Mouse (Mus musculus) hindbrain, embryonic 11.5 days (tissue): Measurements from ENCODE around the gene Pogk. TPM values are rescaled to one million over a fixed set of nuclear protein-coding genes. Genes with fewer than 3 reads are reported as not detected.

Experiments
- ATAC-seq: fragments of 200-750 bp; cut with Nextera tagmentation; 2 replicates; pipeline ENCODE4 v1.8.0; 2017; ENCODE audit warnings: mild to moderate bottlenecking, moderate TSS enrichment, moderate library complexity; ENCODE audit not compliant: low FRiP score
- DNase-seq: peaks from one replicate; pipeline ENCODE4 v3.0.0-alpha.2; 2015; ENCODE audit warnings: low spot score
- H3K27ac ChIP-seq: fragments of 300-500 bp; sonication (generic); 2 replicates; pipeline ENCODE4 v1.5.1; 2014; ENCODE audit warnings: mild to moderate bottlenecking, low read depth, low read length
- H3K27me3 ChIP-seq: fragments of 300-500 bp; sonication (generic); 2 replicates; pipeline ENCODE4 v1.6.1; 2014; ENCODE audit warnings: mild to moderate bottlenecking, low read length, moderate library complexity, mixed read lengths; ENCODE audit not compliant: control insufficient read depth, insufficient read depth
- H3K36me3 ChIP-seq: fragments of 300-500 bp; sonication (generic); 2 replicates; pipeline ENCODE4 v1.6.1; 2014; ENCODE audit warnings: mild to moderate bottlenecking, low read length, moderate library complexity, mixed read lengths; ENCODE audit not compliant: control insufficient read depth, insufficient read depth
- H3K4me1 ChIP-seq: fragments of 300-500 bp; sonication (generic); replicated peaks from 2 replicates; pipeline ENCODE4 v1.6.1; 2014; ENCODE audit warnings: low read length, mixed read lengths; ENCODE audit not compliant: control insufficient read depth, insufficient read depth
- H3K4me2 ChIP-seq: fragments of 300-500 bp; sonication (generic); replicated peaks from 2 replicates; pipeline ENCODE4 v1.6.1; 2014; ENCODE audit warnings: mild to moderate bottlenecking, low read depth, low read length
- H3K4me3 ChIP-seq: fragments of 300-500 bp; sonication (generic); 2 replicates; pipeline ENCODE4 v1.5.1; 2014; ENCODE audit warnings: low read depth, low read length
- H3K9ac ChIP-seq: fragments of 300-500 bp; sonication (generic); 2 replicates; pipeline ENCODE4 v1.6.1; 2014; ENCODE audit warnings: low read depth, low read length
- H3K9me3 ChIP-seq: fragments of 300-500 bp; sonication (generic); 2 replicates; pipeline ENCODE4 v1.6.1; 2016; ENCODE audit warnings: low read length; ENCODE audit not compliant: control insufficient read depth
- WGBS: fragments of 180-500 bp; shearing (Covaris S2); extraction: QIAGEN DNeasy Blood & Tissue Kit; methylation state at CpG from one replicate; pipeline ENCODE4 v1.1.7; 2014; 5-methylcytosine and 5-hydroxymethylcytosine counted together
- polyA plus RNA-seq: library from polyadenylated mRNA; unstranded; fragments of >200 nt; fragmentation: Nextera tagmentation; extraction: Ambion mirVana; gene quantifications from 2 replicates; pipeline ENCODE4 v1.2.1, GENCODE M21; 2014

Gene Pogk
- polyA plus RNA-seq, 1 experiment from 2014 or later: 33.3 TPM

DNA sequence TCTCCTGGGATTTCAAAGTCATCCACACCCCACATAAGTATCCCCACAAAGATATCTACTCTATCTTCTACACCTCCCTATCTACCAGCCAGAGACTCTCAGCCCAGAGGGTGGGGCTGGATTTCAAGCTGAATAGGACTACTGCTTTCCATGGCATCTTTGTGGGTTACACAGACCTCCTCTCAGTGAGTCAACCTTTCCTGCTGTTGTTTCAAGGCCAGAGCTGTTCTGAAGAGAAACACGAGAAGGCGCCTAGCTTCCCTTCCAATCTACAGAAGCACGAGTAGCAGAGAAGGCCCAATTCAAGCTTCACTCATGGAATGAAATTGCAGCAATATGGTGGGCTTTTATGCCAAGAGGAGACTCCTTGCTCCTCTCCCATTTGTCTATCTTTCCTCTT, 5.8 kb downstream of the Pogk start:
- H3K4me1 ChIP-seq: peaks cover 3% of the 10 kb centered on the region; the same call in 1 of the 2 replicates
- ATAC-seq: no peak
- H3K27me3 ChIP-seq: no peaks in the 10 kb centered on the region
- no peaks in the 10 kb centered on the region for H3K9me3 ChIP-seq
- no peak overlapping the region for H3K27ac ChIP-seq
- 0 out of 2 replicates have a peak, but pooled peaks cover 12% of the 10 kb centered on the region for H3K36me3 ChIP-seq
- H3K9ac ChIP-seq: no peak overlapping the region
- no peak overlapping the region for H3K4me3 ChIP-seq
- H3K4me2 ChIP-seq: no peak overlapping the region
- no peak for DNase-seq
- WGBS: 96% methylated on average over 3 of the region's 3 CpGs

- Histone ChIP-seq H3K27ac (no peak overlapping the region), H3K9ac (no peak overlapping the region), H3K9me3 (no peaks in the 10 kb centered on the region), H3K4me3 (no peak overlapping the region), H3K27me3 (no peaks in the 10 kb centered on the region), H3K4me2 (no peak overlapping the region), H3K4me1 (no peaks in the 10 kb centered on the region), H3K36me3 (0 out of 2 replicates have a peak, but pooled peaks cover 18% of the 10 kb centered on the region)
- DNase-seq (no peak), ATAC-seq (no peak)
- WGBS: 92% methylated on average over 4 of the region's 4 CpGs
Observed at GRCm38 (mm10) chr1:166402003-166402402, 7.7 kb downstream of the Pogk start.

- Histone ChIP-seq H3K4me3 (no peak overlapping the region), H3K9me3 (no peaks in the 10 kb centered on the region), H3K4me1 (no peaks in the 10 kb centered on the region), H3K27ac (no peak overlapping the region), H3K4me2 (no peak overlapping the region), H3K36me3 (0 out of 2 replicates have a peak, but pooled peaks cover 18% of the 10 kb centered on the region), H3K9ac (no peak overlapping the region), H3K27me3 (no peaks in the 10 kb centered on the region)
- ATAC-seq: no peak
- no peak for DNase-seq
Observed at GRCm38 (mm10) chr1:166401455-166401854, 8.2 kb downstream of the Pogk start.

GRCm38 (mm10) chr1:166396381-166396780, 13.3 kb downstream of the Pogk start:
- no peaks in the 10 kb centered on the region for H3K4me1 ChIP-seq
- H3K27ac ChIP-seq: no peak overlapping the region
- H3K4me3 ChIP-seq: no peak overlapping the region
- no peak overlapping the region for H3K4me2 ChIP-seq
- no peak for ATAC-seq
- 88% methylated on average over 6 of the region's 6 CpGs for WGBS
- no peak overlapping the region for H3K9ac ChIP-seq
- H3K27me3 ChIP-seq: no peaks in the 10 kb centered on the region
- H3K9me3 ChIP-seq: no peaks in the 10 kb centered on the region
- no peak for DNase-seq
- peaks cover 20% of the 10 kb centered on the region; the same call in 1 of the 2 replicates for H3K36me3 ChIP-seq

DNA sequence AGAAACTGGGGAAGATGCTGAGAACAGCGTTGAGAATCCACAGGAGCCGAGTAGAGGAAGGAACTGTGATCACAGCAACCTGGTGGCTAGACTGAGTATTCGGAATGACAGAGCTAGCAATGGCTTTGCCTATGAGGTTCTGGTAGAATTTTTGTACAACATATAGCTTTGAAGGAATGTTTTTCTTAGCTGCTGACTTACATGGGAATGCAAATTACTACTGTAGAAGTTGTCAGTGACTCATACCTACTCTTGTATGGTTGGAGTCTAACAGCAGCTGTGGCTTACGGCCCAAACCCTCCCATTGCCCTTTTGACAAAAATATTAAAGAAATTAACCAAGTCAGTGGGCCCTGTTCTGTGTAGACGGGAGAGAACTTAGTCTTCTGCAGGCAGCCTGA, 14.0 kb downstream of the Pogk start:
- Histone ChIP-seq H3K4me3 (no peak overlapping the region), H3K27me3 (no peaks in the 10 kb centered on the region), H3K4me1 (no peaks in the 10 kb centered on the region), H3K9ac (no peak overlapping the region), H3K36me3 (peaks cover 24% of the 10 kb centered on the region), H3K27ac (no peak overlapping the region), H3K9me3 (no peaks in the 10 kb centered on the region), H3K4me2 (no peak overlapping the region)
- ATAC-seq (no peak), DNase-seq (no peak)
- WGBS: 90% methylated on average over 5 of the region's 5 CpGs

DNA sequence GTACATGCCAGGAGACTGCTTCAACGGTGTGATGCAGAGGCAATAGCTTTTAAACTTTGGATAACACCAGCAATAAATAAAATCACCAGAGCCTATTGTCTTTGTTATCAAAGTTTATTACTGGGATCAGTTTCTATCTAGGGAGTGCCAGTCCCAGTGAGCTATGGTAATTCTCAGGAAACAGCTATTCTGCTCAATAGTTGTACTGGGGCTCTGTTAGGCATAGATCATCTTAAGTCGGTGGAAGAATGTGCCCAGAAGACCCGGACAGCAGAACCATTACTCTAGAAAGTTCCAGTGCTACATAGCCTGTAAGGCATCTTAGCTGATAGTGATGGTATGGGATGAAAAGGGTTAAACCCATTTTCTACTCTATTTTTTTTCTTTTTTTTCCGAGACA, 14.9 kb downstream of the Pogk start:
- H3K27ac ChIP-seq: no peak overlapping the region
- ATAC-seq (no peak), DNase-seq (no peak)
- peaks cover 23% of the 10 kb centered on the region for H3K36me3 ChIP-seq
- H3K9ac ChIP-seq: no peak overlapping the region
- no peaks in the 10 kb centered on the region for H3K4me1 ChIP-seq
- WGBS: 83% methylated on average over 4 of the region's 4 CpGs
- H3K4me3 ChIP-seq: no peak overlapping the region
- H3K27me3 ChIP-seq: no peaks in the 10 kb centered on the region
- H3K9me3 ChIP-seq: no peaks in the 10 kb centered on the region
- H3K4me2 ChIP-seq: no peak overlapping the region

GRCm38 (mm10) chr1:166391671-166392070, 18.0 kb downstream of the Pogk start:
- H3K4me3 ChIP-seq: no peak overlapping the region
- H3K4me2 ChIP-seq: no peak overlapping the region
- no peak overlapping the region for H3K9ac ChIP-seq
- H3K27me3 ChIP-seq: no peaks in the 10 kb centered on the region
- no peak for DNase-seq
- no peak overlapping the region for H3K27ac ChIP-seq
- ATAC-seq: no peak
- H3K4me1 ChIP-seq: no peaks in the 10 kb centered on the region
- H3K9me3 ChIP-seq: no peaks in the 10 kb centered on the region
- peaks cover 17% of the 10 kb centered on the region for H3K36me3 ChIP-seq
- 94% methylated on average over 6 of the region's 6 CpGs for WGBS

DNA sequence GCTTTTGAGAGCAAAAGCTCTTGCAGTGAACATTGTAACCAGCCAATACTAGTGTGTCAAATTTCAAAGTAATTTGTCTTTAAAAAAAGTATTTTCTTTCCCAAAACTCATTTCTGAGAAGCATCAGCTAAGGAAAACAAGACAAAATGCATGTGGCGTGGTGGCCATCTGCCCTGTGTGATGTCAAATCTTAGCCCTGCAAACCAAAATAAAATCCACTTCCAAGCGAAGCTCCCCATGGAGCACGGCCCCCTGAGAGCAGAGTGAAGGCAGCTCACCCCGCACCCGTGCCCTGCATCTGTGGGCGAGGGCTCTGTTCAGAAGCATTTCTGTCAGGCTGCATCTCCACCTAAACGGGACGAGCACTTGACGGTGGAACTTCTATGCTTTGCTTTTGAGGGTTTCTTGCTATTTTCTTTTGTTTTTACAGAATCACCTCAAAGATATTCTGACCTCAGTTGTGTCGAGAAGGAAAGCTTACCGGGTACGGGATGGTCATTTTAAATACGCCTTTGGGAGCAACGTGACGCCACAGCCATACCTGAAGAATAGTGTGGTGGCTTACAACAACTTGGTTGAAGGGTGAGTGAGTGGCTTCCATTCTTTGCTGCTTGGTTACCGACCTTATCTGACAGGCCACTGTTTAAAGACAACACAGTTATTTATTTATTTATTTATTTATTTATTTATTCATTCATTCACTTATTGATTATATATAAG, 20.1 kb downstream of the Pogk start:
- Histone ChIP-seq H3K27ac (no peak overlapping the region), H3K27me3 (no peaks in the 10 kb centered on the region), H3K4me1 (no peaks in the 10 kb centered on the region), H3K9ac (no peak overlapping the region), H3K36me3 (peaks cover 20% of the 10 kb centered on the region), H3K4me3 (no peak overlapping the region), H3K9me3 (no peaks in the 10 kb centered on the region), H3K4me2 (no peak overlapping the region)
- WGBS: 95% methylated on average over 16 of the region's 16 CpGs
- DNase-seq (no peak), ATAC-seq (no peak)

GRCm38 (mm10) chr1:166388511-166388910, 21.2 kb downstream of the Pogk start:
- no peaks in the 10 kb centered on the region for H3K4me1 ChIP-seq
- no peak overlapping the region for H3K27ac ChIP-seq
- no peak overlapping the region for H3K9ac ChIP-seq
- H3K36me3 ChIP-seq: peaks cover 18% of the 10 kb centered on the region
- ATAC-seq (no peak), DNase-seq (no peak)
- no peak overlapping the region for H3K4me3 ChIP-seq
- no peaks in the 10 kb centered on the region for H3K27me3 ChIP-seq
- H3K4me2 ChIP-seq: no peak overlapping the region
- H3K9me3 ChIP-seq: no peaks in the 10 kb centered on the region
- 96% methylated on average over 11 of the region's 11 CpGs for WGBS
